Mouse (Mus musculus): ENCODE measurements around the gene Tenm2.

GRCm38 (mm10) chr11:36671196-36671595, 564.6 kb downstream of the Tenm2 start:
- TF ChIP-seq CTCF (conservative IDR thresholded peaks at IDR 0.05; ENCODE audit: insufficient read depth, insufficient read length, low read depth, low read length) = no peak
- TF ChIP-seq POLR2A (IDR thresholded peaks at IDR 0.05; ENCODE audit: low read depth, low read length) = no peak

Measured in kidney, adult 2 months (tissue).